Mouse (Mus musculus) forebrain, postnatal 0 days (tissue): ENCODE measurements around the gene Dohh. TPM values are rescaled to one million over a fixed set of nuclear protein-coding genes. Genes with fewer than 3 reads are reported as not detected.

ENCODE experiments used
- ATAC-seq: fragments of 200-750 bp; cut with Nextera tagmentation; 2 replicates; pipeline ENCODE4 v1.8.0; 2017; ENCODE audit warnings: mild to moderate bottlenecking, moderate library complexity
- DNase-seq: peaks from one replicate; pipeline ENCODE4 v3.0.0-alpha.2; 2015
- H3K27ac ChIP-seq: fragments of 300-500 bp; sonication (generic); 2 replicates; pipeline ENCODE4 v1.5.1; 2014; ENCODE audit warnings: low read depth, mild to moderate bottlenecking, antibody characterized with exemption, low read length, moderate library complexity, mixed read lengths
- H3K27me3 ChIP-seq: fragments of 300-500 bp; sonication (generic); 2 replicates; pipeline ENCODE4 v1.6.1; 2014; ENCODE audit warnings: mild to moderate bottlenecking, low read length, mixed read lengths; ENCODE audit not compliant: insufficient read depth
- H3K36me3 ChIP-seq: fragments of 300-500 bp; sonication (generic); 2 replicates; pipeline ENCODE4 v1.6.1; 2014; ENCODE audit warnings: mild to moderate bottlenecking, moderate library complexity; ENCODE audit not compliant: insufficient read depth
- H3K4me1 ChIP-seq: fragments of 300-500 bp; sonication (generic); 2 replicates; pipeline ENCODE4 v1.6.1; 2014; ENCODE audit warnings: antibody characterized with exemption; ENCODE audit not compliant: insufficient read depth
- H3K4me2 ChIP-seq: fragments of 300-500 bp; sonication (generic); 2 replicates; pipeline ENCODE4 v1.6.1; 2014; ENCODE audit warnings: low read depth, mild to moderate bottlenecking, moderate library complexity
- H3K4me3 ChIP-seq: fragments of 300-500 bp; sonication (generic); 2 replicates; pipeline ENCODE4 v1.5.1; 2014; ENCODE audit warnings: low read depth, low read length, mixed read lengths
- H3K9ac ChIP-seq: fragments of 300-500 bp; sonication (generic); 2 replicates; pipeline ENCODE4 v1.6.1; 2014; ENCODE audit warnings: mild to moderate bottlenecking
- H3K9me3 ChIP-seq: fragments of 300-500 bp; sonication (generic); 2 replicates; pipeline ENCODE4 v1.6.1; 2016; ENCODE audit warnings: low read length
- CTCF ChIP-seq: sonication (generic); IDR thresholded peaks from 2 replicates; pipeline ENCODE4 v1.5.1; 2016; ENCODE audit warnings: antibody characterized with exemption, control low read depth, low read depth
- WGBS: fragments of 180-500 bp; shearing (Covaris S2); extraction: QIAGEN DNeasy Blood & Tissue Kit; methylation state at CpG from one replicate; pipeline ENCODE4 v1.1.7; 2014; 5-methylcytosine and 5-hydroxymethylcytosine counted together
- polyA plus RNA-seq: library from polyadenylated mRNA; unstranded; fragments of >200 nt; fragmentation: Nextera tagmentation; extraction: Ambion mirVana; gene quantifications from 2 replicates; pipeline ENCODE4 v1.2.1, GENCODE M21; 2015
- total RNA-seq: library from RNA; depleted of rRNA; stranded (reverse); fragments of >200 nt; gene quantifications from 2 replicates; pipeline ENCODE4 v1.2.3, GENCODE M21; 2014

The Dohh gene
- total and polyA plus RNA-seq, 2 experiments from 2014 or later = 111 to 126 TPM

DNA sequence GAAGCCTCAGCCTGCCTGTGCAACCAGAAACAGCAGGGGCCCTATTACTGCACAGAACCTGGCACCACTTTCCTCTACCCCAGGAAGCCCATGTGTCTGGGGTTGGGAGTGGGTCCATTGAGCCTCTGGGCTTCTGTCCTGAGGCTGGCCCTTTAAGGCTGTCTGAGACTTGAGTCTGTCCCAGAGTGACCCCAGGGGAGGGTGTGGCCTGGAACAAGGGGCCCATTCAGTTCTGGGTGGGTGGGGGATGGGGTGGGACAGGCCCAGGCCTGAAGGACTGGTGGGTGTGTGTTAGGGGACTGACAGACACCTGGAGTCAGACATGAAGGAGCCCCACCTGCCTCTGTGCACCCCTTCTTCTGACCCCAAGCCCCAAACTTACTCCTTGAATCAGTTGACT, 30.5 kb downstream of the Dohh start:
- no peak overlapping the region for H3K9ac ChIP-seq
- no peak for ATAC-seq
- peaks cover 19% of the 10 kb centered on the region; the same call in 1 of the 2 replicates for H3K4me1 ChIP-seq
- H3K4me2 ChIP-seq = no peak overlapping the region
- no peak overlapping the region for H3K4me3 ChIP-seq
- DNase-seq = no peak
- peaks cover 3% of the 10 kb centered on the region for H3K36me3 ChIP-seq
- peak overlapping the region; percentile 54; the same call in 1 of the 2 replicates for H3K27ac ChIP-seq
- TF ChIP-seq CTCF = no peak
- no peaks in the 10 kb centered on the region for H3K27me3 ChIP-seq
- H3K9me3 ChIP-seq = no peaks in the 10 kb centered on the region

- no peak for DNase-seq
- Histone ChIP-seq H3K4me2 (no peak overlapping the region), H3K4me3 (no peak overlapping the region), H3K9me3 (no peaks in the 10 kb centered on the region), H3K27ac (no peak overlapping the region), H3K27me3 (no peaks in the 10 kb centered on the region), H3K9ac (no peak overlapping the region), H3K4me1 (peaks cover 19% of the 10 kb centered on the region; the same call in 1 of the 2 replicates), H3K36me3 (peaks cover 8% of the 10 kb centered on the region)
- 79% methylated on average over 5 of the region's 5 CpGs for WGBS
- TF ChIP-seq CTCF = no peak
- no peak for ATAC-seq
Observed at GRCm38 (mm10) chr10:81415146-81415545, 30.9 kb downstream of the Dohh start.

GRCm38 (mm10) chr10:81415549-81416310, 31.5 kb downstream of the Dohh start:
- Histone ChIP-seq H3K27ac (peak overlapping the region; percentile 75), H3K9ac (no peak overlapping the region), H3K9me3 (no peaks in the 10 kb centered on the region), H3K27me3 (no peaks in the 10 kb centered on the region), H3K36me3 (peaks cover 10% of the 10 kb centered on the region), H3K4me1 (peaks cover 19% of the 10 kb centered on the region; the same call in 1 of the 2 replicates), H3K4me3 (no peak overlapping the region), H3K4me2 (no peak overlapping the region)
- ATAC-seq = no peak
- WGBS = 68% methylated on average over 17 of the region's 17 CpGs
- no peak for TF ChIP-seq CTCF
- DNase-seq = no peak

DNA sequence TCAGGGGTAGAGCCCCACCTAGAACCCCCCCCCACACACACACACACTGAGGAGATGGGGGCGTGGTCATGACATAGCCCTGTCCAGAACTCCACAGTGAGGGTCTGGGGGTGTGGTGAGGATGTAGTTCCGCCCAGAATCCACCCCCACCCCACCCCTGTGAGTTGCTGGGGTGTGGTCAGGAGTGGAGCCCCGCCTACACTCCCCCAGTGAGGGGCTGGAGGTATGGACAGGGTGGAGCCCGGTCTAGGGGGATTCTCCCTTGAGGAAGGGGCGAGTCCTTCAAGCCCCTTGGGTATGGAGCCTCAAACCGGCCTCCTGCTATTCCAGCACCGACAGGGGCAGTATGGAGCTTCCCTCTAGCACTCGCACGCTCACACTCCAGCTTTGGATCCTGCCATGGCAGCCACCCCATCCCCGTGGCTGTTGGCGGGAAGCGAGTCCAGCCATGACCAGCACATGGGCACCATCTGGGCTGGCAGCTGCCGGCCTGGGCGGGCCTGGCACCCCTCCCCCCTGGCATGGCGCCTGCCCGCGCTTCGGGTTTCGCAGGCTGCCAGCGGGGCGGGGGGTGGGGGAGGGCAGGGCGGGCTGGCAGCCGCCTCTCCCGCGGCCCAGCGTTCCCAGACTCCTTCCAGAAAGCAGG, 32.5 kb downstream of the Dohh start:
- Histone ChIP-seq H3K4me1 (peaks cover 17% of the 10 kb centered on the region; the same call in 1 of the 2 replicates), H3K36me3 (peaks cover 10% of the 10 kb centered on the region), H3K9ac (peak overlapping the region; percentile 37), H3K27me3 (no peaks in the 10 kb centered on the region), H3K4me3 (peak overlapping the region; percentile 29), H3K9me3 (no peaks in the 10 kb centered on the region), H3K27ac (peak overlapping the region; percentile 75), H3K4me2 (peak overlapping the region; percentile 51)
- TF ChIP-seq CTCF = peak; percentile 80
- WGBS = 4% methylated on average over 25 of the region's 26 CpGs
- ATAC-seq = peak; percentile 90
- DNase-seq = peak; percentile 89

GRCm38 (mm10) chr10:81417227-81418215, 33.3 kb downstream of the Dohh start:
- H3K27ac ChIP-seq = peak overlapping the region; percentile 75
- peaks cover 10% of the 10 kb centered on the region; the same call in 1 of the 2 replicates for H3K4me1 ChIP-seq
- H3K4me3 ChIP-seq = peak overlapping the region; percentile 29
- DNase-seq (no peak), ATAC-seq (no peak)
- H3K4me2 ChIP-seq = peak overlapping the region; percentile 51
- no peaks in the 10 kb centered on the region for H3K27me3 ChIP-seq
- H3K9ac ChIP-seq = peak overlapping the region; percentile 37
- no peaks in the 10 kb centered on the region for H3K9me3 ChIP-seq
- WGBS = 39% methylated on average over 12 of the region's 12 CpGs
- no peak for TF ChIP-seq CTCF
- H3K36me3 ChIP-seq = peaks cover 8% of the 10 kb centered on the region

DNA sequence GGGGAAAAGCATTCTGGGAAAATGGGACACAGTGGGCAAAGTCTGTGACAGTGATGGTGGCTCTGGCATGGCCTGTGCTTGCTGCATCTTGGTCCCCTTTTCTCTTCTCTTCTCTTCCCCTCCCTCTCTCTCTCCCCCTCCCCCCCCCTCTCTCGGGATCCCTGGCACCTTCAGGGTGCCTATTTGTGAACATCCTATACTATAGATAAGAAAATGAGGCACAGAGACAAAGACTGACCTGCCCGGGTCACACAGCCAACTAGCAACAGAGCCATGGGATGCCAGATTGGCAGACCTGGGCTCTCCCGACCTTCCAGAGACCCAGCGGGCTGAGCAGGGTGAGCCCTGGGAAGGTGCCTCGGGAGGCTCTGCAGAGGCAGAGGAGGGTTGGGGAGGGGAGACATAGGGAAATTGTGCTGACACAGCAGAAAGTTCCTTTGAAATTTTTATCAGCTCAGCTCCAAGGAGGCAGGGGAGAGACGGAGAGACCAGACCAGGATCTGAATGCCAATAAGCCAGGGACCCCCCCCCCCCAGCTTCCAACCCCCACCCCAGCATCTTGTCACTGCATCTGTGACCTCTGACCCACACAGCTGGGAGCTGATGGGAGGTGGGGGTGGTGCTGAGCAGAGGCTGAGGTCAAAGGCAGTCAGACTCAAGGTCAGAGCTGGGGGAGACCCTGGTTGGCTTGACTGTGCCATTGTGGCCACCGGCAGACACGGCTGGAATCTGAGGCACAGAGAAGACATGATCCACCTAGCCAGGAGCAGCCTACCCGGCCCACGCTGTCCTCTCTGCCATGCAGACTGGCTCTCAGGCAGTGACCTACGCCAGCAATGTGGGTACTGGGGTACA, 34.2 kb downstream of the Dohh start:
- ATAC-seq (no peak), DNase-seq (no peak)
- peaks cover 8% of the 10 kb centered on the region for H3K36me3 ChIP-seq
- no peak overlapping the region; the same call in 1 of the 2 replicates for H3K27ac ChIP-seq
- TF ChIP-seq CTCF = no peak
- H3K4me3 ChIP-seq = no peak overlapping the region
- WGBS = 48% methylated on average over 11 of the region's 11 CpGs
- no peak overlapping the region for H3K4me2 ChIP-seq
- H3K9ac ChIP-seq = no peak overlapping the region
- no peaks in the 10 kb centered on the region for H3K27me3 ChIP-seq
- H3K4me1 ChIP-seq = peaks cover 10% of the 10 kb centered on the region; the same call in 1 of the 2 replicates
- H3K9me3 ChIP-seq = no peaks in the 10 kb centered on the region
